Mouse (Mus musculus): ENCODE measurements around the gene Flot1.

- TF ChIP-seq CTCF (IDR thresholded peaks at IDR 0.05; ENCODE audit: low read depth, low read length) (no peak), POLR2A (IDR thresholded peaks at IDR 0.05; ENCODE audit: borderline replicate concordance, low read depth, low read length) (no peak)
These were observed 41.9 kb downstream of the Flot1 start for GRCm38 (mm10) chr17:35864832-35865353.
